ENCODE assay signal across 12 mouse cellular contexts in the genomic region with DNA sequence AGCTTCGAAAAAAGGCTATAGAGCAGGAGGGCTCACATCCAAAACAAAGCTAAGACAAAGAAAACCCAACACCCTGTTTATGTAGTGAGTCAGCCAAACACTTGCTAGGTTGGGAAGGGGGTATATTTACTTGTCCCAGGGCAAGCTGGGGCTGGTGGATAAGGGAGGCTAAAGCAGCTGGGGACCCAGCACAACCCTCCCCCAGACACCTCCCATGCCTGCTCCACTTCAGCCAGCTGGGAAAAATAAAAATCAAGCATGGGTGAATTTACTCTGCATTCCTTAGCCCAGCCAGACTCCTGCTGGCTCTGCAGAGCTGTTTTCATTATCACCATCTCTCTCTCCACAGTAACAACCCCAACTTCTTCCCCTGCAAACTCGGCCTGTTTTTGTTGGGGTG. TPM values are rescaled to one million over a fixed set of nuclear protein-coding genes. Genes with fewer than 3 reads are reported as not detected.
A peak's percentile ranks its signal among the peaks of the same experiment; 100 is the strongest.
DNase-seq lines count a peak whose midpoint lies in the region; ATAC-seq and TF ChIP-seq lines count a peak whose summit lies in the region.
"Had no signal": no experiment of that assay in that cellular context is flagged by ENCODE, and none has a peak within 500 bp of the region (broad histone marks: within the 10 kb centered on the region; RNA-seq: fewer than 3 reads in every experiment).

No protein-coding gene starts in this region.

- H3K27me3 ChIP-seq in lung, embryonic 14.5 days (ENCODE audit: insufficient read depth, low read length), result no peaks in the 10 kb centered on the region
- H3K27me3 ChIP-seq in embryonic facial prominence, embryonic 10.5 days (replicated peaks; ENCODE audit: low read depth, poor library complexity, severe bottlenecking), result peaks cover 20% of the 10 kb centered on the region
- no peaks in the 10 kb centered on the region for H3K27me3 ChIP-seq in neural tube, embryonic 13.5 days
- peaks cover 7% of the 10 kb centered on the region for H3K27me3 ChIP-seq in liver, embryonic 11.5 days (replicated peaks; ENCODE audit: control insufficient read depth, insufficient read depth, low read length)
- H3K27me3 ChIP-seq: CH12.LX; lung, embryonic 15.5 days had no signal

- H3K4me1 ChIP-seq in lung, embryonic 14.5 days (ENCODE audit: insufficient read depth), result no peaks in the 10 kb centered on the region; the same call in 1 of the 2 replicates
- peaks cover 35% of the 10 kb centered on the region for H3K4me1 ChIP-seq in embryonic facial prominence, embryonic 10.5 days
- peaks cover 27% of the 10 kb centered on the region for H3K4me1 ChIP-seq in neural tube, embryonic 13.5 days (replicated peaks)
- H3K4me1 ChIP-seq in liver, embryonic 11.5 days (replicated peaks; ENCODE audit: control insufficient read depth, insufficient read depth, low read length), result peaks cover 4% of the 10 kb centered on the region

- no peaks in the 10 kb centered on the region for H3K9me3 ChIP-seq in lung, embryonic 14.5 days (ENCODE audit: low read depth, low read length)
- H3K9me3 ChIP-seq in embryonic facial prominence, embryonic 10.5 days, result no peaks in the 10 kb centered on the region
- H3K9me3 ChIP-seq in neural tube, embryonic 13.5 days, result no peaks in the 10 kb centered on the region
- H3K9me3 ChIP-seq in liver, embryonic 11.5 days (ENCODE audit: control insufficient read depth, low read length), result no peaks in the 10 kb centered on the region
- H3K9me3 ChIP-seq: lung, embryonic 15.5 days had no signal

- intact Hi-C loops in gastrocnemius, adult 2 months (cut with DNase I), result no loop called here

- WGBS in lung, embryonic 14.5 days, result 22% methylated on average over 2 of the region's 2 CpGs
- 24% methylated on average over 2 of the region's 2 CpGs for WGBS in embryonic facial prominence, embryonic 10.5 days
- WGBS in neural tube, embryonic 13.5 days, result 21% methylated on average over 2 of the region's 2 CpGs
- 29% methylated on average over 2 of the region's 2 CpGs for whole genome bisulfite sequencing in liver, embryonic 11.5 days

- TF ChIP-seq CTCF in gastrocnemius, adult 2 months (IDR thresholded peaks at IDR 0.05), result no peak
- no peak for TF ChIP-seq CTCF in lung, embryonic 14.5 days (IDR thresholded peaks at IDR 0.05; ENCODE audit: low read depth)

- no peak overlapping the region for H3K9ac ChIP-seq in lung, embryonic 14.5 days
- H3K9ac ChIP-seq in neural tube, embryonic 13.5 days, result peak overlapping the region; percentile 22; the same call in 1 of the 2 replicates
- H3K9ac ChIP-seq in liver, embryonic 11.5 days (ENCODE audit: low read depth, low read length), result no peak overlapping the region
- H3K9ac ChIP-seq: lung, embryonic 15.5 days had no signal

- H3K27ac ChIP-seq in gastrocnemius, adult 2 months, result peak overlapping the region; percentile 68
- H3K27ac ChIP-seq in lung, embryonic 14.5 days (ENCODE audit: low read depth), result no peak overlapping the region
- H3K27ac ChIP-seq in embryonic facial prominence, embryonic 10.5 days (replicated peaks), result peak overlapping the region; percentile 76
- peak overlapping the region; percentile 19; the same call in 1 of the 2 replicates for H3K27ac ChIP-seq in neural tube, embryonic 13.5 days (replicated peaks)
- H3K27ac ChIP-seq in liver, embryonic 11.5 days (ENCODE audit: low read depth, low read length), result no peak overlapping the region
- H3K27ac ChIP-seq: lung, embryonic 15.5 days had no signal

- H3K36me3 ChIP-seq in lung, embryonic 14.5 days (ENCODE audit: insufficient read depth), result no peaks in the 10 kb centered on the region
- no peaks in the 10 kb centered on the region for H3K36me3 ChIP-seq in embryonic facial prominence, embryonic 10.5 days (replicated peaks)
- H3K36me3 ChIP-seq in neural tube, embryonic 13.5 days, result no peaks in the 10 kb centered on the region
- no peaks in the 10 kb centered on the region for H3K36me3 ChIP-seq in liver, embryonic 11.5 days (ENCODE audit: control insufficient read depth, insufficient read depth, low read length)
- H3K36me3 ChIP-seq: lung, embryonic 15.5 days had no signal

- H3K4me2 ChIP-seq in lung, embryonic 14.5 days, result no peak overlapping the region
- H3K4me2 ChIP-seq in neural tube, embryonic 13.5 days, result peak overlapping the region; percentile 80
- no peak overlapping the region for H3K4me2 ChIP-seq in liver, embryonic 11.5 days
- H3K4me2 ChIP-seq: lung, embryonic 15.5 days had no signal

- peak; percentile 27; the same call in 1 of the 2 replicates for ATAC-seq in lung, embryonic 14.5 days (ENCODE audit: insufficient read depth)
- ATAC-seq in neural tube, embryonic 13.5 days (ENCODE audit: low read depth), result no peak
- no peak for ATAC-seq in liver, embryonic 11.5 days (replicated peaks; ENCODE audit: low FRiP score)

- H3K4me3 ChIP-seq in gastrocnemius, adult 2 months, result peak overlapping the region; percentile 20
- H3K4me3 ChIP-seq in lung, embryonic 14.5 days (ENCODE audit: low read depth, low read length), result no peak overlapping the region
- H3K4me3 ChIP-seq in embryonic facial prominence, embryonic 10.5 days, result no peak overlapping the region
- H3K4me3 ChIP-seq in neural tube, embryonic 13.5 days, result 0 out of 2 replicates have a peak overlapping the region, but pooled peaks have one; percentile 3
- H3K4me3 ChIP-seq in liver, embryonic 11.5 days (ENCODE audit: low read depth, low read length), result no peak overlapping the region
- H3K4me3 ChIP-seq: lung, embryonic 15.5 days had no signal

- no peak for DNase-seq in gastrocnemius, adult 2 months
- no peak for DNase-seq in gastrocnemius, adult 18-20 months (ENCODE audit: low spot score)
- peak; percentile 20 for DNase-seq in lung, embryonic 14.5 days
- no peak for DNase-seq in lung, postnatal 36 days
- DNase-seq in embryonic facial prominence, embryonic 10.5 days (ENCODE audit: low spot score), result peak; percentile 41
- no peak for DNase-seq in liver, embryonic 11.5 days (ENCODE audit: low spot score)
- DNase-seq in ovary, postnatal 10 days (ENCODE audit: low spot score), result no peak
- DNase-seq: adrenal gland, postnatal 14 days had no signal

RNA-seq across cellular contexts. Expression of a gene that starts 2.2 kb away (rescaled TPM):
- 1 to 10 TPM; 4.2 to 6.6 TPM for total RNA-seq in gastrocnemius, adult 2 months (2021)
- 1 to 10 TPM; 3.3 to 5.3 TPM for total RNA-seq in gastrocnemius, adult 18-20 months (2021)
- polyA plus RNA-seq in lung, embryonic 14.5 days (2014; fragmentation: Nextera tagmentation; extraction: Ambion mirVana), result 2.7 and 2.9 TPM in 2 replicates
- 1.3 and 1.9 TPM in 2 replicates for polyA plus RNA-seq in embryonic facial prominence, embryonic 10.5 days (2016; fragmentation: Nextera tagmentation; extraction: Ambion mirVana)
- 10.3 and 14.6 TPM in 2 replicates for polyA plus RNA-seq in neural tube, embryonic 13.5 days (2015; fragmentation: Nextera tagmentation; extraction: Ambion mirVana)
- 0.38 and 0.75 TPM in 2 replicates for polyA plus RNA-seq in liver, embryonic 11.5 days (2014; fragmentation: Nextera tagmentation; extraction: Ambion mirVana)
- total RNA-seq: granulocyte monocyte progenitor cell, adult 5-6 weeks had no signal

RNA-seq across cellular contexts. Expression of a gene that starts 6.4 kb away (rescaled TPM):
- 1 to 10 TPM; 3.4 to 4.8 TPM for total RNA-seq in gastrocnemius, adult 2 months (2021)
- total RNA-seq in gastrocnemius, adult 18-20 months (2021), result 1 to 10 TPM; 3.5 to 4.1 TPM
- polyA plus RNA-seq in lung, embryonic 14.5 days (2014; fragmentation: Nextera tagmentation; extraction: Ambion mirVana), result 1.4 and 1.9 TPM in 2 replicates
- polyA plus RNA-seq in embryonic facial prominence, embryonic 10.5 days (2016; fragmentation: Nextera tagmentation; extraction: Ambion mirVana), result 4.9 and 8.5 TPM in 2 replicates
- 2.9 and 3.9 TPM in 2 replicates for polyA plus RNA-seq in neural tube, embryonic 13.5 days (2015; fragmentation: Nextera tagmentation; extraction: Ambion mirVana)
- 3.3 and 5.1 TPM in 2 replicates for polyA plus RNA-seq in liver, embryonic 11.5 days (2014; fragmentation: Nextera tagmentation; extraction: Ambion mirVana)

Comparison
In these comparisons a context has a peak if more than half of its experiments do, and no peak if none do; other contexts are left out.
1. DNase-seq: peak in lung, embryonic 14.5 days (single experiment) and embryonic facial prominence, embryonic 10.5 days (single experiment); none in gastrocnemius, adult 2 months (single experiment), gastrocnemius, adult 18-20 months (single experiment), lung, postnatal 36 days (single experiment), liver, embryonic 11.5 days (single experiment) and ovary, postnatal 10 days (single experiment).
2. H3K27ac ChIP-seq: peak in gastrocnemius, adult 2 months (single experiment), embryonic facial prominence, embryonic 10.5 days (single experiment) and neural tube, embryonic 13.5 days (single experiment); none in lung, embryonic 14.5 days (single experiment) and liver, embryonic 11.5 days (single experiment).
3. H3K4me3 ChIP-seq: peak in gastrocnemius, adult 2 months (single experiment) and neural tube, embryonic 13.5 days (single experiment); none in lung, embryonic 14.5 days (single experiment), embryonic facial prominence, embryonic 10.5 days (single experiment) and liver, embryonic 11.5 days (single experiment).